Mouse (Mus musculus): Measurements from ENCODE around the gene Nthl1. TPM values are rescaled to one million over a fixed set of nuclear protein-coding genes. Genes with fewer than 3 reads are reported as not detected.

Nthl1 gene
- 20.2 TPM for polyA plus RNA-seq (2012; fragmentation: generic; extraction: Trizol)

GRCm38 (mm10) chr17:24632167-24632812 lies at the start of gene Nthl1, which contains the start of gene Tsc2:
Nthl1 (plus strand) TSS chr17:24632680.
Tsc2 (minus strand) TSS chr17:24632630.
- Histone ChIP-seq H3K4me3 (peak within 1 kb of the TSS; percentile 77), H3ac (ENCODE audit: control insufficient read depth, insufficient read length) (peak within 1 kb of the TSS; percentile 42), H3K4me2 (ENCODE audit: low read depth) (peak within 1 kb of the TSS; percentile 96), H3K27me3 (ENCODE audit: control insufficient read depth, insufficient read depth, insufficient read length) (no peaks in the 10 kb centered on the region), H3K36me3 (ENCODE audit: control insufficient read depth, insufficient read depth) (peaks cover 17% of the 10 kb centered on the region), H3K79me2 (ENCODE audit: control insufficient read depth, insufficient read depth) (peaks cover 6% of the 10 kb centered on the region)
- TF ChIP-seq USF1 (IDR thresholded peaks at IDR 0.05; ENCODE audit: low read depth) = no peak
- peak; percentile 46 for TF ChIP-seq E2F4 (IDR thresholded peaks at IDR 0.05; ENCODE audit: insufficient read depth)
- TF ChIP-seq POLR2AphosphoS2 (IDR thresholded peaks at IDR 0.05; ENCODE audit: insufficient read length, low read depth) = peak; percentile 79
- peak in 1 of 3 experiments; percentile 78 for TF ChIP-seq MYOG (IDR thresholded peaks at IDR 0.05; ENCODE audit: control insufficient read depth in 1 of 3, insufficient read depth in 1 of 3, insufficient read length in 2 of 3, low read depth in 2 of 3)
- TF ChIP-seq MYOD1 (IDR thresholded peaks at IDR 0.05; ENCODE audit: control insufficient read depth in 1 of 3, insufficient read length in 2 of 3, low read depth in 2 of 3) = peak in 1 of 3 experiments; percentile 61
- no peak for TF ChIP-seq MAX (IDR thresholded peaks at IDR 0.05; ENCODE audit: low read depth)
- peak; percentile 65 for TF ChIP-seq POLR2A (IDR thresholded peaks at IDR 0.05; ENCODE audit: insufficient read length, low read depth)
- TF ChIP-seq REST (IDR thresholded peaks at IDR 0.05; ENCODE audit: insufficient read depth, insufficient read length) = no peak

GRCm38 (mm10) chr17:24583599-24584460 lies 48.6 kb upstream of the Nthl1 start:
- Histone ChIP-seq H3K27me3 (ENCODE audit: control insufficient read depth, insufficient read depth, insufficient read length) (no peaks in the 10 kb centered on the region), H3K79me2 (ENCODE audit: control insufficient read depth, insufficient read depth) (no peaks in the 10 kb centered on the region), H3K4me2 (ENCODE audit: low read depth) (no peak overlapping the region), H3ac (ENCODE audit: control insufficient read depth, insufficient read length) (no peak overlapping the region), H3K36me3 (ENCODE audit: control insufficient read depth, insufficient read depth) (peaks cover 39% of the 10 kb centered on the region), H3K4me3 (no peak overlapping the region)
- no peak for TF ChIP-seq TCF12 (IDR thresholded peaks at IDR 0.05; ENCODE audit: insufficient read depth, poor library complexity, severe bottlenecking)
- no peak for TF ChIP-seq MAX (IDR thresholded peaks at IDR 0.05; ENCODE audit: low read depth)
- TF ChIP-seq MYOD1 (IDR thresholded peaks at IDR 0.05; ENCODE audit: control insufficient read depth in 1 of 3, insufficient read length in 2 of 3, low read depth in 2 of 3) = no peak
- TF ChIP-seq SRF (IDR thresholded peaks at IDR 0.05; ENCODE audit: control insufficient read depth, insufficient read length, low read depth) = no peak
- no peak for TF ChIP-seq USF1 (IDR thresholded peaks at IDR 0.05; ENCODE audit: low read depth)
- TF ChIP-seq CEBPB (IDR thresholded peaks at IDR 0.05; ENCODE audit: insufficient read depth, poor library complexity, severe bottlenecking) = no peak
- TF ChIP-seq MYOG (IDR thresholded peaks at IDR 0.05; ENCODE audit: control insufficient read depth in 1 of 3, insufficient read depth in 1 of 3, insufficient read length in 2 of 3, low read depth in 2 of 3) = no peak
- TF ChIP-seq POLR2A (IDR thresholded peaks at IDR 0.05; ENCODE audit: insufficient read length, low read depth) = no peak
- TF ChIP-seq REST (IDR thresholded peaks at IDR 0.05; ENCODE audit: insufficient read depth, insufficient read length) = no peak
- TF ChIP-seq TCF3 (IDR thresholded peaks at IDR 0.05; ENCODE audit: insufficient read length, low read depth) = no peak
- no peak for TF ChIP-seq POLR2AphosphoS2 (IDR thresholded peaks at IDR 0.05; ENCODE audit: insufficient read length, low read depth)
- TF ChIP-seq E2F4 (IDR thresholded peaks at IDR 0.05; ENCODE audit: insufficient read depth) = no peak

- H3ac ChIP-seq (ENCODE audit: control insufficient read depth, insufficient read length) = no peak overlapping the region
- H3K4me3 ChIP-seq = no peak overlapping the region
- no peaks in the 10 kb centered on the region for H3K79me2 ChIP-seq (ENCODE audit: control insufficient read depth, insufficient read depth)
- H3K36me3 ChIP-seq (ENCODE audit: control insufficient read depth, insufficient read depth) = peaks cover 43% of the 10 kb centered on the region
- H3K4me2 ChIP-seq (ENCODE audit: low read depth) = no peak overlapping the region
- H3K27me3 ChIP-seq (ENCODE audit: control insufficient read depth, insufficient read depth, insufficient read length) = no peaks in the 10 kb centered on the region
- TF ChIP-seq MYOD1 (IDR thresholded peaks at IDR 0.05; ENCODE audit: control insufficient read depth in 1 of 3, insufficient read length in 2 of 3, low read depth in 2 of 3) = no peak
- TF ChIP-seq POLR2AphosphoS2 (IDR thresholded peaks at IDR 0.05; ENCODE audit: insufficient read length, low read depth) = no peak
- TF ChIP-seq POLR2A (IDR thresholded peaks at IDR 0.05; ENCODE audit: insufficient read length, low read depth) = no peak
- no peak for TF ChIP-seq USF1 (IDR thresholded peaks at IDR 0.05; ENCODE audit: low read depth)
- TF ChIP-seq TCF3 (IDR thresholded peaks at IDR 0.05; ENCODE audit: insufficient read length, low read depth) = no peak
- no peak for TF ChIP-seq SRF (IDR thresholded peaks at IDR 0.05; ENCODE audit: control insufficient read depth, insufficient read length, low read depth)
Observed at GRCm38 (mm10) chr17:24584520-24584919, 48.0 kb upstream of the Nthl1 start.

- Histone ChIP-seq H3K79me2 (ENCODE audit: control insufficient read depth, insufficient read depth) (no peaks in the 10 kb centered on the region), H3K36me3 (ENCODE audit: control insufficient read depth, insufficient read depth) (peaks cover 36% of the 10 kb centered on the region), H3K4me2 (ENCODE audit: low read depth) (no peak overlapping the region), H3K27me3 (ENCODE audit: control insufficient read depth, insufficient read depth, insufficient read length) (no peaks in the 10 kb centered on the region), H3K4me3 (no peak overlapping the region), H3ac (ENCODE audit: control insufficient read depth, insufficient read length) (no peak overlapping the region)
- no peak for TF ChIP-seq CEBPB (IDR thresholded peaks at IDR 0.05; ENCODE audit: insufficient read depth, poor library complexity, severe bottlenecking)
- TF ChIP-seq POLR2A (IDR thresholded peaks at IDR 0.05; ENCODE audit: insufficient read length, low read depth) = no peak
- TF ChIP-seq MAX (IDR thresholded peaks at IDR 0.05; ENCODE audit: low read depth) = no peak
- TF ChIP-seq POLR2AphosphoS2 (IDR thresholded peaks at IDR 0.05; ENCODE audit: insufficient read length, low read depth) = no peak
- no peak for TF ChIP-seq TCF12 (IDR thresholded peaks at IDR 0.05; ENCODE audit: insufficient read depth, poor library complexity, severe bottlenecking)
- TF ChIP-seq E2F4 (IDR thresholded peaks at IDR 0.05; ENCODE audit: insufficient read depth) = no peak
- no peak for TF ChIP-seq MYOD1 (IDR thresholded peaks at IDR 0.05; ENCODE audit: control insufficient read depth in 1 of 3, insufficient read length in 2 of 3, low read depth in 2 of 3)
- no peak for TF ChIP-seq USF1 (IDR thresholded peaks at IDR 0.05; ENCODE audit: low read depth)
- no peak for TF ChIP-seq SRF (IDR thresholded peaks at IDR 0.05; ENCODE audit: control insufficient read depth, insufficient read length, low read depth)
- TF ChIP-seq MYOG (IDR thresholded peaks at IDR 0.05; ENCODE audit: control insufficient read depth in 1 of 3, insufficient read depth in 1 of 3, insufficient read length in 2 of 3, low read depth in 2 of 3) = no peak
- no peak for TF ChIP-seq TCF3 (IDR thresholded peaks at IDR 0.05; ENCODE audit: insufficient read length, low read depth)
- TF ChIP-seq REST (IDR thresholded peaks at IDR 0.05; ENCODE audit: insufficient read depth, insufficient read length) = no peak
Observed at GRCm38 (mm10) chr17:24586532-24586931, 45.9 kb upstream of the Nthl1 start.

Measured in myocyte (in vitro differentiated cells).